Mouse (Mus musculus) lung, postnatal 0 days (tissue): ENCODE measurements around the gene Ugt1a6a.

Experiments
- CTCF ChIP-seq: IDR thresholded peaks from 2 replicates; pipeline ENCODE4 v1.5.1; 2016; ENCODE audit warnings: antibody characterized with exemption, mild to moderate bottlenecking
- EP300 ChIP-seq: IDR thresholded peaks from 2 replicates; pipeline ENCODE4 v1.6.1; 2016; ENCODE audit warnings: antibody characterized with exemption, mild to moderate bottlenecking, control low read depth

- TF ChIP-seq EP300 (no peak), CTCF (no peak)
These were observed 95.4 kb downstream of the Ugt1a6a start for GRCm38 (mm10) chr1:88229986-88230385.
